Mouse (Mus musculus) urinary bladder, postnatal 36 days (tissue): ENCODE results near the gene Ttc21a.
A peak's percentile ranks its signal among the peaks of the same experiment; 100 is the strongest.

Source experiments
- DNase-seq, 2 experiments: peaks; one replicate each; pipeline ENCODE4 v3.0.0; 2022; ENCODE audit warnings: low spot score in 2 of 2, mixed read lengths in 1 of 2

Ttc21a gene

GRCm38 (mm10) chr9:119975286-119975685 is 37.9 kb downstream of the Ttc21a start:
- no peak for DNase-seq

- DNase-seq, result no peak
These were observed 39.5 kb downstream of the Ttc21a start for GRCm38 (mm10) chr9:119976704-119977556.

- DNase-seq, result no peak
These were observed 40.2 kb downstream of the Ttc21a start for GRCm38 (mm10) chr9:119977557-119978060.

- DNase-seq, result no peak
These were observed 40.9 kb downstream of the Ttc21a start for GRCm38 (mm10) chr9:119978151-119978810.

GRCm38 (mm10) chr9:119978811-119979441 is 41.5 kb downstream of the Ttc21a start:
- DNase-seq, result no peak

GRCm38 (mm10) chr9:119979749-119980148 is 42.3 kb downstream of the Ttc21a start:
- DNase-seq, result no peak

GRCm38 (mm10) chr9:119980770-119981182 is 43.4 kb downstream of the Ttc21a start:
- DNase-seq, result no peak

- peak; percentile 50 to 72 for DNase-seq
These were observed 44.1 kb downstream of the Ttc21a start for GRCm38 (mm10) chr9:119981183-119982179.

- DNase-seq, result peak; percentile 47 to 63
These were observed 44.9 kb downstream of the Ttc21a start for GRCm38 (mm10) chr9:119982241-119982811.

GRCm38 (mm10) chr9:119982956-119983551 is 45.6 kb downstream of the Ttc21a start:
- DNase-seq, result peak; percentile 48 to 67

- peak; percentile 86 to 92 for DNase-seq
These were observed 46.5 kb downstream of the Ttc21a start for GRCm38 (mm10) chr9:119983585-119984535.

GRCm38 (mm10) chr9:119984536-119985011 is 47.2 kb downstream of the Ttc21a start, which contains the start of gene Csrnp1:
Csrnp1 (minus strand) TSS chr9:119984658.
- no peak for DNase-seq

- no peak for DNase-seq
These were observed 48.6 kb downstream of the Ttc21a start for GRCm38 (mm10) chr9:119985881-119986574.

GRCm38 (mm10) chr9:119988304-119988703 is 50.9 kb downstream of the Ttc21a start:
- DNase-seq, result no peak

- DNase-seq, result no peak
These were observed 53.9 kb downstream of the Ttc21a start for GRCm38 (mm10) chr9:119991310-119991709.

GRCm38 (mm10) chr9:119993092-119993844 is 55.9 kb downstream of the Ttc21a start:
- DNase-seq, result no peak

- DNase-seq, result no peak
These were observed 56.8 kb downstream of the Ttc21a start for GRCm38 (mm10) chr9:119994207-119994606.
